Mouse (Mus musculus) urinary bladder, postnatal 14 days (tissue): ENCODE data around the gene Sox5.

Source experiments
- DNase-seq: peaks from one replicate; pipeline ENCODE4 v3.0.0; 2021; ENCODE audit warnings: low spot score

The Sox5 gene

DNA sequence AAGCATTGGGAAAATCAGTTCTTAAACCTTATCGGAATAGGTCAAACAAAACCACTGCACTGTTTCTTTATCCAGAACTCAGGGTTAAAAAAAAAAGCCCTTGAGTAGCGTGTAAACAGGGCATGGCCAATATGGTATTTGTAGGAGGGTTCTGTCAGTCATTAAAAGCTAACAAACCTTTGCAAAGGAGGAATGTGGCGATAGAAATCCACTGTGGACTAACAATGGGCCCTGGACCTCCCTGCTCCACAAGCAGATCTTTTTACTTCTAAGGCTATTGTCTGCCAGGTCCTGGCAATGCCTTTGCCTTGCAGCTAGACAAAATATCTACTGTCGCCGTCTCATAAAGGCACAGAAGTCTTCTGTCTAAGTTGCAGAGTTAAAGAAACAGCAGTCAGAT, 738.8 kb downstream of the Sox5 start:
- peak; percentile 6 for DNase-seq

GRCm38 (mm10) chr6:144041941-144042340, 739.8 kb downstream of the Sox5 start:
- peak; percentile 25 for DNase-seq

DNA sequence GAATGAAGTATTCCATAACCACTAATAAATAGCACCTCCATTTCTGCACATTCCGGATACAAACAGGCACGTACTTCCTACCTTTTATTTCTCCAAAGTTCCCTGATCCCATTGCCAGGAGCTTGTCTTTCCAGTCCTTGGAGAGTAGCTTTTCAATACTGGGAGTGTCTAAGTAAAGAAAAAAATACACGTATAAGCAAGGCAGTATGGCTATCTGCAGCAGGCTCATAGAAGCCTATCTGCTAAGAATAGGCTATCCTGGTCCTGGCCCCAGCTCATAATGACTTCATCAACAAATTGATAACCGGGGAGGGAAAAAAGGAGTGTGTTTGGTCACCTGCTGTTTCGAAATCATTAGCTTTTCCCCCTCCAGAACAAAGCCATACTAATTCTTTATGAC, 740.6 kb downstream of the Sox5 start:
- no peak for DNase-seq

GRCm38 (mm10) chr6:144040349-144040748, 741.4 kb downstream of the Sox5 start:
- DNase-seq, result no peak

GRCm38 (mm10) chr6:144039221-144039620, 742.6 kb downstream of the Sox5 start:
- no peak for DNase-seq

DNA sequence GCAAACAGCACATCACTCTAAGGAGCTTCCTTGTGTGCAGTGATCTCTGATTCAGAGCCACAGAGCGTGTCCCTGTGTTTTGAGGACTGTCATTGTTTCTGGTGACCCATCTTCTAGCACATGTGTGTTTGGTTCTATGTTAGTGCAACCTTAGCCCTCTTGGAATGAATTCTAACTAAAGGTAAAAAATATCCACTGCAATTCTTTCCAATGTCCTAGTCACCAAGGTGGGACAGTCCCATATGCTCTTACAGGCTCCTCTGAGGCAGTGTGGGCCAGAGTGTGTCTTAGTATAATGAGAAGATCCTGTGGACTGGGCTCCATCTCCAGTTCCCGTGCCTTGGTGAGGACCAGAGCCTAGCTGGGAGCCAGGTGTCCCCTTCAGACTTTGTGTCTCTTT, 748.6 kb downstream of the Sox5 start:
- DNase-seq, result no peak

- no peak for DNase-seq
Observed at GRCm38 (mm10) chr6:144016929-144017328, 764.8 kb downstream of the Sox5 start.

DNA sequence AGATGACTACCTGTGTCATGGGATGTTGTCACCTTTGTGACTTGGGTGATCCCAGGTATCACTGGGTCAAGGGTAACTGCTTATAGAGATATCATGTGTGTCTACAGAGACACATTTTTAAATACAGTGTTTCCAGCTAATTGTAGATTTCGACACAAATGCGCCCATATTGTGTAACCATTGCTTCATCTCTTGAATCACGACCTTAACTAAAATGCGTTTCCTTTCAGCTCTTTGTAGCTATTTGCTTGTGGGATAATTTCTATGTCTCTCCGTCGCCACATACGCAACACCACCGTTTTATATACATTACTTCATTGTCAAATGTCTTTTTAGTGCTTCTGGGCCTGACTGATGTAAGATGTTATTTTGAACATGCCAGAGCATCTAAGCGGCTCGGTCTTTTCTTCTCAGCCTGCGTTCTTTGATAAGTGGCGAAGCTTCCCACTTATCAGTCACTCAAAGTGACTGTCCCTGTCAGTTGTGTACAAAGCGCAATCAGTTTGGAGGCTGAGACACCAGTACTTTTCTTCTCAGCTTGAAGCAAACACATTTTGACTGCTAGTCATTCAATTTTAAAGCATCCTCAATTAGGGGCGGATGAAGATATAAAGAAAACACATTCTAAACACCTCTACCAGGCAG, 769.8 kb downstream of the Sox5 start:
- DNase-seq, result no peak

DNA sequence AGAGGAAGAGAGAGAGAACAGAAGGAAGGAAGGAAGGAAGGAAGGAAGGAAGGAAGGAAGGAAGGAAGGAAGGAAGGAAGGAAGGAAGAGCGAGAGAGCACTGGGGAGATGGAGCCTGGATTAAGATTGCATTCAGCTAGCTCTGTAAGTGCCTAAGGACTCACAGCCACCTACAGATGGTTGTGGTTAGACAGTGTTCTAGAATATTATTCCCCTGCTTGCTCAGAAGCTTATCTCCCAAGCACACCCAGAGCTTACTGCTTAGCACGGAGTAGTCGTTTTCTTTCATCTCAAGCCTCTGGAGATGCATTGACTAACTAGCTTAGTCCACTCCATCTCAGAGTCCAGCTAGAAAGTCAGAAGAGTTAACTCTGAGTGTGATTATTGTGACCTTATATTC, 770.8 kb downstream of the Sox5 start:
- no peak for DNase-seq

GRCm38 (mm10) chr6:144010285-144010684, 771.5 kb downstream of the Sox5 start:
- DNase-seq, result no peak

- DNase-seq, result no peak
Observed at GRCm38 (mm10) chr6:144005132-144005531, 776.6 kb downstream of the Sox5 start.

DNA sequence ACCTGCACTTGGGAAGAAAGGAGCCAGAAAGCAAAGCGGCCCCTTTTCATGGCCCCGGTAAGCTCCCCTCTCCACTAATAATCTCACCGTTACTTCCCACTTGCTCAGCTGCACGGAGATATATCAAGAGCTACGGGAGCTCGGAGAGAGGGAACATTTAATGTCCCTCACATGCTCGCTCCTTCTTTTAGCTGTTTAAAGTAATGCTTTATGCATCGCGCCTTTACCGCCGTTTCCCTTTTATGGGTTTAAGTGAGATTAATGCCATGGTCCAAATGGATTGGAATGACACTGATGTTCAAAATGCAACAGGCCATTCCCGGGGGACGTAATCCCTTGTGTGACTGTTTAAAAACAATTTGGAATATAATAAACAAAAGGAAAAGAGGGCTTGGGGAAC, 783.6 kb downstream of the Sox5 start:
- no peak for DNase-seq

DNA sequence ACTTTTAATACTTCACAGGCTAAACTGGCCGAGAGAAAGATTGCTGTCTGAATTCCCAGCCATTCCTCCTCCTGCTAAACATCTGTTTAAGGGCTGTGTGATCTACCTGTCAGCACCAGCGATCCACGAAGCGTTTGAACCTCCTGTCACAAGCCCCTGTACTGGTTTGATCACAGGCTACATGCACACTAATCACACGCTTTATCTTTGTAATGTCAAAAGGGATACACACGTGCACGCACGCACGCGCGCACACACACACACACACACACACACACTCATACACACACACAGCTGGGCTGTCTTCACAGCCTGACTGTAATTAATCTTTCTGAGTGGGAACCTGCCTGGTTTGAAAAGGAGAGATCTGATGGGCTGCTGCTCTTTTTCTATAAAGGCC, 784.2 kb downstream of the Sox5 start:
- DNase-seq, result no peak

DNA sequence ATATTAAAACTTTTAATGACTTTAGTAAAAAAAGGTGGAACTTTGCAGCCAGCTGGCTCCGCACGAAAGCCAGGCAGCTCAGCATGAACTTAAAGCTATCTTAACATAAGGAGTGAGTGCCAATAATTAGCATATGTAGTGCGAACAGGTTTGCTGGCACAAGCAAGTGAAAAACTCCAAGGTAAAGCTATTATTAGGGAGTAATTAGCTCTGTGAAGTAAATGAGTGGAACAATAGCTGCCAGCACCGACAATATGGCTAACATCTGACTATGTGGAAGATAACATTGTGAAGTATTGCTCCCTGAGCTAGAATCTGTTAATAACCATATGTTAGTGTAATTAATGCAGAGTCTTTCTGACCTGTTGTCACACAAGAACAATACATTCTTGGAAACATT, 786.7 kb downstream of the Sox5 start:
- no peak for DNase-seq

DNA sequence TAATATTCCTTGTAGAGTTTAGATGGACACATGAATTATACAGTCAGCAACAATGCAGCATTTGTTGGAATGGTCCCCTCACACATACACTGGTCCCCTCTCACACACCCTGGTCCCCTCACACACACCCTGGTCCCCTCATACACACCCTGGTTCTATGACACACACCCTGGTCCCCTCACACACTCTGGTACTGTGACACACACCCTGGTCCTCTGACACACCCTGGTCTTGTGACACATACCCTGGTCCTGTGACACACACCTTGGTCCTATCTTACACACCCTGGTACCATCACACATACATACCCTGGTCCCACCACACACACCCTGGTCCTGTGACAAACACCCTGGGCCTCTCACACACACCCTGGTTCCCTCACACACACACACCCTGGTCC, 794.2 kb downstream of the Sox5 start:
- DNase-seq, result no peak

- DNase-seq, result no peak
Observed at GRCm38 (mm10) chr6:143980131-143980530, 801.6 kb downstream of the Sox5 start.

- no peak for DNase-seq
Observed at GRCm38 (mm10) chr6:143967724-143968400, 813.9 kb downstream of the Sox5 start.

- DNase-seq, result no peak
Observed at GRCm38 (mm10) chr6:143960487-143960886, 821.3 kb downstream of the Sox5 start.

GRCm38 (mm10) chr6:143960081-143960480, 821.7 kb downstream of the Sox5 start:
- DNase-seq, result no peak

DNA sequence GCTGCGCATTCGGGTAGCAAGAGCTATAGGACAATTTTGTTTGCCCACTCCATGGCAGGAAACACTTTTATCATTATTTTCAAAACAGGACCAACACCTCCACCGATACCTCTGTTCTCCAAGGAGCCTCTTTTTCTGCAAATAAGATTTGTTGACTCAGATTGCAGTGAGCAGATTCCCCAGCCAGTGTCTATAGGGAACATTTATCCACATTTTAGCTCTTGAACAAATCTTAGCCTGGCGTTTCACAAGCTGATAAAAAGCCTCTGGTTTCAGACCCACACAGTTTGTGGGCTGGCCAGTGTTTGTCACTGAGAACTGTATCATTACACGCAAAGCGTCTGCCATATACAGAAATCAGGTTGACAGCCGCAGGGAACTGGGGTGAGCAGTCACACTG, 823.4 kb downstream of the Sox5 start:
- no peak for DNase-seq

DNA sequence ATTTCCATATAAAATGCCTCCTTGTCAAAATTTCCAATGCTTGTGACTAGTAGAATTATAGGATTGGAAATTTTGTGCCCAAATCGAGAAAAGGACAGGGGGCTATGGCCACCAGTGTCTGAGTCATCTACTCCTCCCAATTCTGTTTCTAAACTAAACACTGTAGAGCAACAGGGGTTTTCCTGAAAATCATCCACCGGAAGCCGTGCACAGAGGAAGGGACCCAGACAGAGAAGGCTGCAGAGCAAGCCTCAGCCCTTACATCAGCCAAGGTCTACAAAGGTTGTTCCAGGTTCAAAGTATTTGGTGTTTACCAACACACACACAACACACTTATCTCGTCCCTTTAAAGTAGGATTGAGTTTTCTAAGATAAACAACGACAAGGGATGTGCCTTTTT, 824.7 kb downstream of the Sox5 start:
- no peak for DNase-seq

DNA sequence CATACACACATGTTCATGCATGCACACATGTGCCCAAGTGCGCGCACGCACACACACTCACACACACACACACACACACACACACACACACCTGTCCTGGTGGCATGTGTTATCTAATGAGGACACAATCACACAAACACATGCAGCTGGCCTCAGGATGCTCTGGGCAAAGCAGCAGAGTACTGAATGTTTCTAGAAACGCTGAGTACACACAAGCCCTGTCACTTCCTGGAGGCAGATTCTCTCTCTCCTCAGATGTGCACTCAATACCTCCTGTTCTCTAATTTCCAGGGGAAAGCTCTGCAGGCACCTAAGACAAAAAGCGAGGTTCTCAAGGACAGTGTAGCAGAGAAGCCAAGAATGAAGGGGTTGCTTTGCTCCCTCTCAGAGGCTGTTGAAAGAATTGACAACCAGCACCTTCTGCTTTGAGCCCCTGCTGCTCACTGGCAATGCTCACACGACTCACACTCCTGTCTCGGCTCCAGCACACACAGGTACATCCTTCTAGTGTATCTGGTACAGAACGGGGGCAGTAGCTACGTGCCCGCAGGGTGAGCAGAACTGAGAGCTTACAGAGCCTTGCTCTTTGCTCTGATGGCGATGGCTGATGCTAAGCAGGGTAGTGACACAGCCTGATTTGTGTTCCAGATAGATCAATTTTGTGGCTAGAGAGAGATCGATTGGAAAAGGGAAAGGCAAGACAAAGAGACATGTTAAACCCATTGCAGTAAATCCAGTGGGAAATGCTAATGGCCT, 833.0 kb downstream of the Sox5 start:
- no peak for DNase-seq

GRCm38 (mm10) chr6:143948071-143948470, 833.7 kb downstream of the Sox5 start:
- no peak for DNase-seq
